ENCODE assay signal across 10 mouse cellular contexts in genomic region chr12:50292834-50293233, GRCm38 (mm10).
DNase-seq lines count a peak whose midpoint lies in the region; ATAC-seq and TF ChIP-seq lines count a peak whose summit lies in the region.
"Had no signal": no experiment of that assay in that cellular context is flagged by ENCODE, and none has a peak within 500 bp of the region (broad histone marks: within the 10 kb centered on the region; RNA-seq: fewer than 3 reads in every experiment).

No protein-coding gene starts in this region.

- no peak for TF ChIP-seq POLR2A in kidney, adult 2 months (IDR thresholded peaks at IDR 0.05; ENCODE audit: low read depth, low read length)

- no peaks in the 10 kb centered on the region for H3K36me3 ChIP-seq in kidney, adult 2 months (ENCODE audit: control insufficient read depth, insufficient read depth, low read length)
- no peaks in the 10 kb centered on the region for H3K36me3 ChIP-seq in kidney, embryonic 15.5 days
- no peaks in the 10 kb centered on the region for H3K36me3 ChIP-seq in midbrain, embryonic 12.5 days
- H3K36me3 ChIP-seq in midbrain, embryonic 13.5 days: no peaks in the 10 kb centered on the region
- H3K36me3 ChIP-seq in heart, embryonic 10.5 days: no peaks in the 10 kb centered on the region
- H3K36me3 ChIP-seq: G1E had no signal

- H3K4me3 ChIP-seq in kidney, adult 2 months (ENCODE audit: insufficient read depth, low read depth, low read length): no peak overlapping the region
- H3K4me3 ChIP-seq in kidney, embryonic 15.5 days (replicated peaks): no peak overlapping the region
- no peak overlapping the region for H3K4me3 ChIP-seq in midbrain, embryonic 12.5 days
- H3K4me3 ChIP-seq in midbrain, embryonic 13.5 days (replicated peaks): no peak overlapping the region
- no peak overlapping the region for H3K4me3 ChIP-seq in heart, embryonic 10.5 days

- peak; percentile 9 for DNase-seq in kidney, adult 2 months
- DNase-seq in R1 (ENCODE audit: low read depth, low spot score): peak; percentile 13
- peak; percentile 34 for DNase-seq in retina, postnatal 1 day
- DNase-seq in heart, embryonic 10.5 days (ENCODE audit: low spot score): no peak
- DNase-seq: adrenal gland, adult 2 months; gastrocnemius, postnatal 14 days had no signal

- H3K4me2 ChIP-seq in kidney, embryonic 15.5 days: no peak overlapping the region
- no peak overlapping the region for H3K4me2 ChIP-seq in midbrain, embryonic 12.5 days (replicated peaks)
- no peak overlapping the region for H3K4me2 ChIP-seq in midbrain, embryonic 13.5 days (replicated peaks)

- WGBS in kidney, adult 2 months: 64% methylated on average over 3 of the region's 3 CpGs
- 63% methylated on average over 3 of the region's 3 CpGs for WGBS in kidney, embryonic 15.5 days
- 76% methylated on average over 3 of the region's 3 CpGs for WGBS in midbrain, embryonic 12.5 days
- 78% methylated on average over 3 of the region's 3 CpGs for WGBS in midbrain, embryonic 13.5 days
- WGBS in heart, embryonic 10.5 days: 59% methylated on average over 3 of the region's 3 CpGs

- 0 out of 2 replicates have a peak, but pooled peaks have one; percentile 7 for TF ChIP-seq CTCF in kidney, adult 2 months (conservative IDR thresholded peaks at IDR 0.05; ENCODE audit: insufficient read depth, insufficient read length, low read depth, low read length)

- ATAC-seq in kidney, embryonic 15.5 days (replicated peaks; ENCODE audit: low FRiP score): no peak
- 0 out of 2 replicates have a peak, but pooled peaks have one; percentile 24 for ATAC-seq in midbrain, embryonic 12.5 days (ENCODE audit: low FRiP score, low read depth)
- no peak for ATAC-seq in midbrain, embryonic 13.5 days

- no peaks in the 10 kb centered on the region for H3K4me1 ChIP-seq in kidney, adult 2 months (ENCODE audit: control insufficient read depth, insufficient read depth, low read length)
- no peaks in the 10 kb centered on the region for H3K4me1 ChIP-seq in kidney, embryonic 15.5 days
- H3K4me1 ChIP-seq in midbrain, embryonic 12.5 days: peaks cover 6% of the 10 kb centered on the region
- H3K4me1 ChIP-seq in midbrain, embryonic 13.5 days (replicated peaks): peaks cover 4% of the 10 kb centered on the region; the same call in 1 of the 2 replicates
- H3K4me1 ChIP-seq in heart, embryonic 10.5 days: no peaks in the 10 kb centered on the region

- no peaks in the 10 kb centered on the region for H3K9me3 ChIP-seq in kidney, embryonic 15.5 days (replicated peaks)
- H3K9me3 ChIP-seq in midbrain, embryonic 12.5 days: no peaks in the 10 kb centered on the region
- H3K9me3 ChIP-seq in midbrain, embryonic 13.5 days: no peaks in the 10 kb centered on the region
- no peaks in the 10 kb centered on the region for H3K9me3 ChIP-seq in heart, embryonic 10.5 days
- H3K9me3 ChIP-seq: G1E had no signal

- H3K9ac ChIP-seq in kidney, embryonic 15.5 days: no peak overlapping the region
- H3K9ac ChIP-seq in midbrain, embryonic 12.5 days (replicated peaks): no peak overlapping the region
- no peak overlapping the region for H3K9ac ChIP-seq in midbrain, embryonic 13.5 days (replicated peaks)

- H3K27me3 ChIP-seq in kidney, adult 2 months (replicated peaks; ENCODE audit: control insufficient read depth, insufficient read depth, low read length): no peaks in the 10 kb centered on the region
- H3K27me3 ChIP-seq in kidney, embryonic 15.5 days: no peaks in the 10 kb centered on the region
- peaks cover 3% of the 10 kb centered on the region; the same call in 1 of the 2 replicates for H3K27me3 ChIP-seq in midbrain, embryonic 12.5 days
- no peaks in the 10 kb centered on the region for H3K27me3 ChIP-seq in midbrain, embryonic 13.5 days
- H3K27me3 ChIP-seq in heart, embryonic 10.5 days (ENCODE audit: insufficient read depth, poor library complexity, severe bottlenecking): no peaks in the 10 kb centered on the region

- no peak overlapping the region for H3K27ac ChIP-seq in kidney, adult 2 months (ENCODE audit: insufficient read depth, low read depth, low read length)
- H3K27ac ChIP-seq in kidney, embryonic 15.5 days: no peak overlapping the region
- H3K27ac ChIP-seq in midbrain, embryonic 12.5 days (replicated peaks): no peak overlapping the region
- no peak overlapping the region for H3K27ac ChIP-seq in midbrain, embryonic 13.5 days
- H3K27ac ChIP-seq in heart, embryonic 10.5 days: no peak overlapping the region
